Mouse (Mus musculus) spleen, postnatal 10 days (tissue): ENCODE measurements around the gene Irak3.
"Not testable (repeated sequence)": the region's sequence is repeated elsewhere in the genome, so short reads cannot be mapped to it uniquely, and the experiment has no call there.

Experiments
- DNase-seq, 2 experiments: peaks; one replicate each; pipeline ENCODE4 v3.0.0; 2021 to 2022; ENCODE audit warnings: low spot score in 2 of 2

The Irak3 gene

GRCm38 (mm10) chr10:120201961-120202402, at the start of gene Irak3:
Gene Irak3, minus strand, starts transcription at chr10:120202130.
- peak; percentile 85 to 94 for DNase-seq

- DNase-seq = no peak
Measured at GRCm38 (mm10) chr10:120250911-120251683, 49.2 kb upstream of the Irak3 start.

- peak; percentile 17 to 54 for DNase-seq
Measured at GRCm38 (mm10) chr10:120246994-120247750, 45.2 kb upstream of the Irak3 start.

- DNase-seq = no peak
Measured at GRCm38 (mm10) chr10:120245681-120246080, 43.8 kb upstream of the Irak3 start.

GRCm38 (mm10) chr10:120242421-120242820, 40.5 kb upstream of the Irak3 start:
- DNase-seq = no peak

- DNase-seq = no peak
Measured at GRCm38 (mm10) chr10:120239476-120239875, 37.5 kb upstream of the Irak3 start.

GRCm38 (mm10) chr10:120238241-120238640, 36.3 kb upstream of the Irak3 start:
- DNase-seq = no peak

- no peak for DNase-seq
Measured at GRCm38 (mm10) chr10:120236855-120237254, 34.9 kb upstream of the Irak3 start.

GRCm38 (mm10) chr10:120233655-120234367, 31.9 kb upstream of the Irak3 start:
- peak; percentile 35 to 73 for DNase-seq

- peak; percentile 65 to 87 for DNase-seq
Measured at GRCm38 (mm10) chr10:120231718-120232117, 29.8 kb upstream of the Irak3 start.

GRCm38 (mm10) chr10:120226871-120227661, 25.1 kb upstream of the Irak3 start, which contains the start of gene Llph:
Gene Llph, plus strand, starts transcription at chr10:120227070.
- DNase-seq = peak; percentile 67 to 91

GRCm38 (mm10) chr10:120220776-120221175, 18.8 kb upstream of the Irak3 start:
- no peak for DNase-seq

GRCm38 (mm10) chr10:120219578-120220359, 17.8 kb upstream of the Irak3 start:
- peak in 1 of 2 experiments; percentile 26 for DNase-seq

GRCm38 (mm10) chr10:120218996-120219395, 17.1 kb upstream of the Irak3 start:
- no peak for DNase-seq

GRCm38 (mm10) chr10:120217099-120217498, 15.2 kb upstream of the Irak3 start:
- DNase-seq = not testable (repeated sequence)

- no peak for DNase-seq
Measured at GRCm38 (mm10) chr10:120210096-120210495, 8.2 kb upstream of the Irak3 start.

GRCm38 (mm10) chr10:120209539-120209925, 7.6 kb upstream of the Irak3 start:
- DNase-seq = no peak

GRCm38 (mm10) chr10:120208575-120209538, 6.9 kb upstream of the Irak3 start:
- DNase-seq = peak; percentile 72 to 78

GRCm38 (mm10) chr10:120208015-120208414, 6.1 kb upstream of the Irak3 start:
- DNase-seq = no peak
